Mouse (Mus musculus) macrophage (primary cell): ENCODE data around the gene Nos1ap. TPM values are rescaled to one million over a fixed set of nuclear protein-coding genes. Genes with fewer than 3 reads are reported as not detected.

Source experiments
- H3K27ac ChIP-seq: fragments of 350-480 bp; formaldehyde crosslinking; 2 replicates; pipeline ENCODE4 v1.9.0; 2021
- H3K36me3 ChIP-seq: fragments of 350-480 bp; formaldehyde crosslinking; 2 replicates; pipeline ENCODE4 v1.9.0; 2021; ENCODE audit errors: inconsistent target
- H3K4me3 ChIP-seq: fragments of 350-480 bp; formaldehyde crosslinking; 2 replicates; pipeline ENCODE4 v1.9.0; 2021; ENCODE audit errors: inconsistent target
- H3K79me2 ChIP-seq: fragments of 350-480 bp; formaldehyde crosslinking; 2 replicates; pipeline ENCODE4 v1.9.0; 2021; ENCODE audit errors: inconsistent target
- WGBS: methylation state at CpG from one replicate; pipeline ENCODE4 v1.1.7; 2026; ENCODE audit warnings: inconsistent platforms; ENCODE audit not compliant: missing documents; 5-methylcytosine and 5-hydroxymethylcytosine counted together
- polyA plus RNA-seq: library from polyadenylated mRNA; stranded (reverse); fragments of 250-400 nt; gene quantifications from 3 replicates; pipeline ENCODE4 v1.2.4, GENCODE M21; 2018; ENCODE audit warnings: inconsistent platforms

Gene Nos1ap
- polyA plus RNA-seq, 1 experiment from 2014 or later = 1.5 TPM

- WGBS = 51% methylated on average over 6 of the region's 6 CpGs
- no peaks in the 10 kb centered on the region for H3K36me3 ChIP-seq
- H3K27ac ChIP-seq = no peak overlapping the region
- H3K4me3 ChIP-seq = no peak overlapping the region
- H3K79me2 ChIP-seq = no peaks in the 10 kb centered on the region
Measured at GRCm38 (mm10) chr1:170545286-170545685, 44.4 kb downstream of the Nos1ap start.

DNA sequence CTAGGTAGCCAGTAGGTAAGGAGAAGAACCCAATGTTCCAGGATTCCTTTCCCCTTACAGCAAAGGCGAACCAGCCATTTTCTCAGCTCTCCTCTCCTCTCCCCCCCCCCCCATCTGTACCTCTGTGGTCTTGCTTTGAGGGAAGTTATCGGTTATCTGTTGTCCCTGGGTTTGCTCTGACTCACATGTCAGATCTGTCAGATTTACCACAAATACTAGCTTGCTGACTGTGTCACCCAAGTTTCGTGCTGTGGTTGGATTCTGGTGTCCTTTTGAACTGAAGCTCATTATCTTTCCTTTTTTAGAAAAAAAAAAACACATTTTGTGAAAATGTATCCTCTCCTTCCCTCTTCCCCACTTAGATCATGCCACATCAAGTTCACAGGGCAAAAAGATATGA lies 50.2 kb downstream of the Nos1ap start:
- H3K4me3 ChIP-seq = no peak overlapping the region
- H3K79me2 ChIP-seq = no peaks in the 10 kb centered on the region
- H3K36me3 ChIP-seq = no peaks in the 10 kb centered on the region
- no peak overlapping the region for H3K27ac ChIP-seq
- WGBS = 12% methylated on average over 3 of the region's 3 CpGs

DNA sequence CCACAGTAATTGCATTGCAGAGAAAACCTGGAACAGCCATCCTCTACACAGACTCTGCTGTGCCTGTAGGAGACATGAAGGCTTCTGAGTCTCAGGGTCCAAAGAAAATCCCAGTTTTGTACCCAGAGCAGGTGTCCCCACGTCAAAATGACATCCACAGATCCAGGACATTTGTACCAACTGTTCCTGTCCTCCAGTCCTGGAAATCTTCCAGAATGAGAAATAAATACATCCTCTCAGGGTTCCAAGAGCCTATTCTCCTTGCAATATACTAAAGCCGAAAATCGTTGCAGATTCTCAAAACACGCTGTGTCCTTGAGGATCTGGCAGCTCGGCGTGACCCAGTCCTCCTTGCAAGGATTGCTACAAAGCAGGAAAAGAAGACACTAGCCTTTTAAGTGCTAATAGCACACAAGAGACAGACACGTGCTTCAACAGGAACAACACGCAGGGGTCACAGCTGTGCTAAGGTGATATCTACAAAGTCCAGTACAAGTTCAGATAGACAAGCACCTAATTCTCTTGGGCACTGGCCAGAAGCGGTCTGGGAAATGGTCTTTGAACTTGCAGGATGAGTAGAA lies 51.1 kb downstream of the Nos1ap start:
- H3K27ac ChIP-seq = no peak overlapping the region
- no peaks in the 10 kb centered on the region for H3K79me2 ChIP-seq
- H3K36me3 ChIP-seq = no peaks in the 10 kb centered on the region
- H3K4me3 ChIP-seq = no peak overlapping the region
- WGBS = 87% methylated on average over 9 of the region's 9 CpGs

DNA sequence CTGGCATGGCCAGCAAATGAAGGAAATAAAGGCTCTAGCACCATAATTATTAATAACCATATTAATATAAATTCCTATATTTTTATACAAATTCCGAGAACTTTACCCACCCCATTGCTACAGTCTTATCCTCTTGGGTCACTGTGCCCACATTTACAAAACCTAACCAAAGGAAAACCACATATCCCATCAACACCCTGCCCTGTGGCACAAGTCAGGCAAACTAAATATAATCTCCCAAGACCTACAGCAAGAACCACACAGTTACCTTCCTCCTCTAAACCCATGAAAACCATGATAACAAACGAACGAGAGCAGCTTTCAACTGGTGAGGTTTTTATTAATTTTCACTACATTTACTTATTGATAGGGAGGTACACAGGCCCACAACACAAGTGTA lies 53.3 kb downstream of the Nos1ap start:
- H3K27ac ChIP-seq = no peak overlapping the region
- 30% methylated on average over 3 of the region's 3 CpGs for WGBS

GRCm38 (mm10) chr1:170535221-170535620 lies 54.4 kb downstream of the Nos1ap start:
- Histone ChIP-seq H3K36me3 (no peaks in the 10 kb centered on the region), H3K79me2 (no peaks in the 10 kb centered on the region), H3K4me3 (no peak overlapping the region), H3K27ac (no peak overlapping the region)
- 14% methylated on average over 2 of the region's 2 CpGs for WGBS

More for the DNA sequence above, 53.3 kb downstream of the Nos1ap start:
- no peaks in the 10 kb centered on the region for H3K79me2 ChIP-seq
- H3K36me3 ChIP-seq = no peaks in the 10 kb centered on the region
- H3K4me3 ChIP-seq = no peak overlapping the region

GRCm38 (mm10) chr1:170531286-170531685 lies 58.4 kb downstream of the Nos1ap start:
- H3K4me3 ChIP-seq = no peak overlapping the region
- WGBS = 94% methylated on average over 2 of the region's 2 CpGs
- no peaks in the 10 kb centered on the region for H3K36me3 ChIP-seq

GRCm38 (mm10) chr1:170530456-170530855 lies 59.2 kb downstream of the Nos1ap start:
- no peak overlapping the region for H3K27ac ChIP-seq
- H3K79me2 ChIP-seq = no peaks in the 10 kb centered on the region
- H3K36me3 ChIP-seq = no peaks in the 10 kb centered on the region
- 96% methylated on average over 4 of the region's 4 CpGs for WGBS
- no peak overlapping the region for H3K4me3 ChIP-seq

More at GRCm38 (mm10) chr1:170531286-170531685, 58.4 kb downstream of the Nos1ap start:
- no peak overlapping the region for H3K27ac ChIP-seq
- H3K79me2 ChIP-seq = no peaks in the 10 kb centered on the region

GRCm38 (mm10) chr1:170522891-170523290 lies 66.8 kb downstream of the Nos1ap start:
- H3K79me2 ChIP-seq = no peaks in the 10 kb centered on the region
- no peak overlapping the region for H3K27ac ChIP-seq
- H3K4me3 ChIP-seq = no peak overlapping the region
- WGBS = 90% methylated on average over 5 of the region's 5 CpGs
- H3K36me3 ChIP-seq = no peaks in the 10 kb centered on the region

DNA sequence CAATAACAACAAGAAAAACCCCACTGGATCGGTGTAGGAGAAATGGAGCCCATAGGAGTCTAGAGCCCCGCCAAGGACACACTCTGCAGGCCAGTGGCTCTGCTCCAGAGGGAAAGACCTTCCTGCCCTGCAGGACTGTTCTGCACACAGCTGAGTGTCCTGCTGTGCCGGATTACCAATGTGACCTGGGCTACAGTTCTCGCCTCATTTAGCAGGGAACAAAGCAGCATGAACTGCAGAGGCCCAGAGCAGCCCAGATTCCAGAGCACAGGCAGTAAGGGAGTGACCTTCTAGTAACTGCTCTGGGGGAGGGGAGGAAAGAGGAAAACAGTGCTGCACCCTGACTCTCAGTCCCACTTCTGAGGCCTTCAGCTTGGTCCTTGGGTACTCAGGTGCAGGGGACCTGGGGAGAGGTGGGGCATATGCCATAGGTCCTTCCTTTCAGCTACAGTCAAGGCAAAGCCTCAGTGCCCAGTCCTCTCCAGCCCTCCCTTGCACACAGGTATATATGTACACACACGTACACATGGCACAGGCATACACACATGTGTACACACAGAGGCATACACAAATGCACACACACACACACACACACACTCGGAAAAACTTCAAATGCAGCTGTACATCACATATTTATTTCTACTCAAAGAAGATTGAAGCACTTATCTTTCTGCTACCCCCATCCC lies 68.0 kb downstream of the Nos1ap start:
- H3K79me2 ChIP-seq = no peaks in the 10 kb centered on the region
- 97% methylated on average over 6 of the region's 6 CpGs for WGBS
- H3K36me3 ChIP-seq = no peaks in the 10 kb centered on the region
- no peak overlapping the region for H3K4me3 ChIP-seq
- no peak overlapping the region for H3K27ac ChIP-seq

DNA sequence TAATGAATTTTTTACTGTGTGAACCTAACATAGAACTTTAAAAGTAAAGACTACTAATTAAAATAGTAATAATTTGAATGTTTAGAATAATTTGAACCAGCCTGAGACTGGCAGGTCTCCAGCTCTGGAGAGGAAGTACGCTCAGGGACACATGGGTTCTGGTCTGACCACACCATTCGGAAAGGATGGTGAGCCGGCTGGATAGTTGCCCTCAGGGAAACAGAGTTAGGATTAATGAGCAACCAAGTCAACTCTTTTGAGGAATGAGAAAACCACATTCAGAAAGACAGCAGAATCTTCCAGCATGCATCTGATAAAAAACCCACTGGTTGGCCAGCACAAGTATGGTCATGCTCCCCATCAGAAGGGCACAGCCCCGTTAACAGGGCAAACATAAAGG lies 69.5 kb downstream of the Nos1ap start:
- Histone ChIP-seq H3K36me3 (no peaks in the 10 kb centered on the region), H3K4me3 (no peak overlapping the region), H3K79me2 (no peaks in the 10 kb centered on the region), H3K27ac (no peak overlapping the region)
- 83% methylated on average over 4 of the region's 4 CpGs for WGBS

DNA sequence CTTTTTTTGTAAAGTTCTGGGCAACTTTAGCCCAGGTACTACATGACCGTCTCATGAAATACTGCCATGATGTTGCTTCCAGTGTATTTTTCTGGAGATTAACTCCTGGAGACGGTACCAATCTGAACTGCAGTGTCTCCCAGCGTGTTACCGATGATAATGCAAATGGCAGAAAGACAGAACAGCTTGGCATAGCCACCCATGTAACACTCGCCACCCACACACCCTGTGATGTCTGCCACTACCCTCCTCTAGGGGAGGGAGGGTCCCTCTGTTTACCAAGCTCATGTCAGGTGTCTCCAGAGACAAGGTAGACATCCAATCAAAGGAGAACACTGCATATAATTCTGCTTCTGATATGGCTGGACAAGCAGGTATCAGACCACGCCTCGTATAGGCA lies 70.0 kb downstream of the Nos1ap start:
- Histone ChIP-seq H3K79me2 (no peaks in the 10 kb centered on the region), H3K4me3 (no peak overlapping the region), H3K27ac (no peak overlapping the region), H3K36me3 (no peaks in the 10 kb centered on the region)
- WGBS = 98% methylated on average over 7 of the region's 7 CpGs

DNA sequence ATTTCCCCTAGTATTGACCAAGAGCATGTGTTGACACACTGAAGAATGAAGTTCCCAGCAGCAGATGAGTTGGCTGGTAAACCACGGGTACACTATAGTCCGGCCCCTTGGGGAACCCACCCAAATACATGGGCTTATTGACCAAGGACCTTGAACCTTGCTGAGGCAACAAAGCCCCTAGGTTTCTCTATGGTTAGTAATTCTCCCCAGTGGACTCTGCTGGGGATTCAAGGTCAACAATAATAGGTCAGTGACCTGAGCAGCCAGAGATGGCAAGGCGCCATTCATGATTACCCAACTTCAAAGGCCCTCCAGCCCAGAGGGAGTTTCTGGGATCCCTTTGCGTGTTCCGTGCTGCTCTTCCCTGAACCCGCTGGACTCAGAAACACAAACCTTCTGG lies 73.5 kb downstream of the Nos1ap start:
- 91% methylated on average over 6 of the region's 6 CpGs for WGBS
- no peaks in the 10 kb centered on the region for H3K36me3 ChIP-seq
- H3K27ac ChIP-seq = no peak overlapping the region
- no peak overlapping the region for H3K4me3 ChIP-seq
- H3K79me2 ChIP-seq = no peaks in the 10 kb centered on the region

- Histone ChIP-seq H3K4me3 (no peak overlapping the region), H3K27ac (no peak overlapping the region), H3K79me2 (no peaks in the 10 kb centered on the region), H3K36me3 (no peaks in the 10 kb centered on the region)
- WGBS = 93% methylated on average over 1 of the region's 1 CpGs
Measured at GRCm38 (mm10) chr1:170515455-170515854, 74.2 kb downstream of the Nos1ap start.

DNA sequence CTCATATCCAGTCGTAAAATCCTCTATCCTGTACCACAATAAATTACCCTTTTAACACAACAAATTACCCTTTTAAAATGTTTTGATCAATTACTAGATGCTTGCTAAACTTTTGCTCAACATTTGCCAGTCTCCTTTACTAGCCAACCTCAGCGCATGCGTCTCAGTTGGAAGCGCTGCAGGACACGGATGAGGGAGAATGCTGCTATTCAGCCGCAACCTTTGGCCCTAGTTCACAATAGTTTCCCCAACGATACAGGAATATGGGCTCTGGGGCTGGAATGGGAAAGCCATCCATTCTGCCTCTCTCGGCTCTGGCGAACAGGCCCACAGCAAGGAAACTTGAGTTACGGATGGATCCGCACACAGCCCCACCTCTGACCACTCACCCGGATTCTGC lies 75.4 kb downstream of the Nos1ap start:
- Histone ChIP-seq H3K36me3 (no peaks in the 10 kb centered on the region), H3K27ac (no peak overlapping the region), H3K79me2 (no peaks in the 10 kb centered on the region), H3K4me3 (no peak overlapping the region)
- 96% methylated on average over 12 of the region's 12 CpGs for WGBS

DNA sequence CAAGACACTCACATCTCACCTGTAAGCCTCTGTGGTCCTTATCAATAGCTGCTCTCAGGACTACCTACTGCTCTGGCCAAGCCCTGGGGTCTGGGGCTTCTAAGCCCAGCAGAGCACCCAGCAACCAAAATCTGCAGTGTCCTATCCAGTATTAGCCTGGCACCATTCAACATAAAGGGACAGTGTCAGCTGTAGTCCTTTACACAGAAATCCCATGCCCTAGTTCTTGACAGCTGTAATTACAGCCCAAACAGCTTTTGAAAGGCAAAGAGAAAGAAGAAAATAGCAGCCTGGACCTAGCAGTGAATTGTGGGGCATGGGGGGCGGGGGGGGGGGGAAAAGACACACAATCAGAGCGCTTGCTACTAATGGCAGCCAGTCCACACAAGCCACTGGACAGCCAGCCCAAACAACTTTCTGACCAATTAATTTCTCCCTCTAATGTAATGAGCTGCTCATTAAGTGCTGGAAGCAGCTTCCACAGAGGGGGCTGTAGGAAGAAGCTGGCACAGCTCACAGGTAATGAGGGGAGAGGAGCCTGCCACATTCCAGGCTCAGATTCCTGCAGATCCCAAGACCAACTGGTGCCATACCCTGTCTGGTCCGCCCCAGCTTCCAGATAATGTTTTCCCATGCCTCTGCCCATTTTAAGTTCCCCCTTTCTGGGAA lies 77.1 kb downstream of the Nos1ap start:
- no peaks in the 10 kb centered on the region for H3K79me2 ChIP-seq
- no peak overlapping the region for H3K4me3 ChIP-seq
- H3K36me3 ChIP-seq = no peaks in the 10 kb centered on the region
- no peak overlapping the region for H3K27ac ChIP-seq
- 92% methylated on average over 3 of the region's 3 CpGs for WGBS
